Mouse (Mus musculus): ENCODE measurements at regions not wholly inside any gene's neighbourhood (a gene's known extent, or its start where the extent isn't known, plus 50 kb on each side); places are given as distances from the start of the nearest gene placed in this dataset.
A peak's percentile ranks its signal among the peaks of the same experiment; 100 is the strongest.

DNA sequence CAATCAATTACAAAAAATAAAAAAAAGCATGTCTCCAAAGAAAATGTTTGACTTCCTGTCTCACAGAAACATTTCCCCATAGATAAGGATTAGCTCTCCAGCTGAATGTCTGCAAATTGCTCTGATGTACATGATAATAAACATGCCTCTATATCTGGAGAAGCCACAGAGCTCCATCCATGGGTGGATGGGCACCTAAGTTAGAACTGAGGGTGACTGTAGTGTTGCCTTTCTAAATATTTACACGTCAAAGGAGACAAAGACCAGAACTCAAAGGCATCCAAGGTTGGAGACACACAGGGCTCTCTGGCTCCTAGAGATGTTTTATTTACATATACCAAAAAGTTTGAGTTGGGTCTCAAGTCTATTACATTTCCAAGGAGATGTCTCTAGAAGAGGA is 427.1 kb upstream of the Map3k7 start:
- DNase-seq = no peak

DNA sequence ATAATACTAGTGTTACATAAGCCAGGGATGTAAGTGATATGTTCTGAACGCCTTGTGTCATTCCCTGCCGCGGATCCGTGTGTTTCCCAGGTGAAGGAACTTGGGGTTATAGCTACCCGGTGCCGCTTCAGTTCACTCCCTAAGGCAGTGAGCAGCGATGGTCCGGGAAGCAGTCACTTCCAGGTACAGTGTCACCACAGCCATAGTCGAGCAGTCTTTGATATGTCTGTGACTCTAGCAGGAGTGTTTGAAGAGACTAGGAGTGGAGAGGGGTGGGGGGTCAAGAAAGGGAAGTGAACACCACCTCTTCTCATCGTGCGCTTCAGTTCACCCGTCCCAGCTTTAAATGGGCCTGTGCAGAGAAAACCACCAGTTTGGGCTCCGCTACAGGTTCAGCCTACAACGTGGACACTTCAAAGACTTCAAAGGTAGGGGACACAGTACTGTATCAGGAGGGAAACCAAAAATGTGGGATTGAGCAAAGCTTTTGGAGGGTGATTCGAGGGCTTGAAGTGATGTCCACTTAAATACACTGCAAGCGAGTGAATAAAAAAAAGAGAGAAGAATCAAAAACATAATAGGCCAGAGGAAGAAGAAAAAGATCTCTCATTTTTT is 410.0 kb upstream of the Map3k7 start:
- no peak for DNase-seq

DNA sequence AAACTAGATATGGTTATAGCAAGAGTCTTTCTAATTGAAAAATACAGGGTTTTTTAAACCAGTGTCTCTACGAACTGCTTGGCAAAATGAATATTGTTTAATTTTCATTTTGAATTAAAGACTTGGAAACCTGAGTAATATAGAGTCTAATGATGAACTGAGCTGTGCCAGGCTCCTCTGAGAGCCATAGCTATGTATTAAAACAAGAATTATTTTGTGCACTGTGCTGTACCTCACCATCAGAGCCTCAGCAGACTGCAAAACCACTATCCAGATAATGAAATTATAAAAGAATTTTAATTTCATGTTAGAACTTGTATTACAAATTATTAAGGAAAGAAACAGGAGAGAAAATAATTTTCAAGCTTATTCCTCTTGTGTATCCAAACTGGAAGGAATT is 408.8 kb upstream of the Map3k7 start:
- no peak for DNase-seq

DNA sequence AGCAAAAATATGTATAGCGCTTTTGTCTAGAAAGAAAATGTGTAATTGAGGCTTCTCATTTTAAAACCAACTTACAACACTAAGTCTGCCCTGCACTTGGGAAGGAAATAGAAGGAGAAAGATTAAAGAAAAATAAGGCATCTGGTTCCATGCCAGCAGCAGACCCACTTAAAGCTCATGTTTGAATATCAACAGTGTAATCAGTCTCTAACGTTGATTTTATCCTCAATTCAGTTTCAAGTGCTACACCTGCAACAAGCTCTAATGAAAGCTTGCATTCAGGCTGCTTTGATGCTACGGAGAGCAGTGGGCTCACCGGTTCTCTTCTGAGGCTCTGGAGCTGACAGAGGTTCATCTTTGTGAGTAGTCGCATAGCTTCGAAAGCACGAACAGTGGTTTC is 406.6 kb upstream of the Map3k7 start:
- DNase-seq = no peak

DNA sequence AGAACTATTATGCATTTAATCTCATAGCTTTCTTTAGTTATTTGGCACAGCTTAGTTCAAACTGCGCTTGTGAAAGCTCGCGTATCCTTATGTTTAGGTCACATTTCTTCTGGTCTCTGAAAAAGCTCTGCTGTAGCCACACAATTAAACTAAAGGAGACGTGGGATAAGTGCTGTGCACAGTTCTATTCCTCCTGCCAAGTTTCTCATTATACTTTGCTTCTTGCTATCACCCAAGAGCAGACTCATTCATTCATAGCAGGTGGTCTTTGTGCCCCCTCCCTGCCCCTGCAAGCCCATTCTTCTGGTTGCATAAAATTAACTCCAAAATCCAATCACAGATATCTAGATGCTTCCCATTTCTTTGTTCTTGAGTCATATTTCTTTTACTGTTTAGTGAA is 403.6 kb upstream of the Map3k7 start:
- DNase-seq = no peak

DNA sequence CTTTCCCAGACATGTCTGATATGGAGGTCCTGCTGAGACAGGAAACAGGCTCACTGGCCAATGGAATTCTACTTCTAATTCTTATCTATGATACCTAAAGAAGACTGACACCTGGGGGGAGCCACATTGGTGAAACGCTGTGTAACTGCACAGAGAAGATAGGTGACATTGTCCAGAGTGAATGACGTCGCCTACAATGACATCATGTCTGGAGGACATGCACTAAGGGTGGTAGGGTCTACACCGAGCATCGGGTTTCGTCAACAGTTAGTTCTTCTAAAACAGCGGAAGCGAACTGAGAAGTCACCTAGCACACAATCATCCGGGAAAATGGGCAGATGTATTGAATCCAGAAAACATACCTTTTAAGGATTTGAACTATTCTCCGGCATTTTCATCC is 402.7 kb upstream of the Map3k7 start:
- DNase-seq = no peak

DNA sequence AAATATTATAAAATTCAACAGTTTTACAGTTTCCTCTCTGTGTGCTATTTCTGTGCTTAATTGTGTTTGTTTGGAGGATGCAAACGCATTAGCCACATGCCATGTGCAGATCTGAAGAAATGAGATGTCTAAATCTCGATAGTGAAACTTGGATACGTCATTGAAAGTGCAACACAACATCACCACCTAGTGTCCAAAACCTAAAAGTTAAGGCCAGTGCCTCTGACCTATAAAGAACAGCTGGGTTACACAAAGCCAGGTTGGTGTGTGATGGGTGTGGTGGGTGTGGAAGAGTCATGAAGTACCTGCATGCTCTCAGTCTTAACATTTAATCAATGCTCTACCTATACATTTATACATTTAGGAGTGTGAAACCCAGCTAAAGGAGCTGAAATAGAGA is 402.1 kb upstream of the Map3k7 start:
- DNase-seq = no peak

DNA sequence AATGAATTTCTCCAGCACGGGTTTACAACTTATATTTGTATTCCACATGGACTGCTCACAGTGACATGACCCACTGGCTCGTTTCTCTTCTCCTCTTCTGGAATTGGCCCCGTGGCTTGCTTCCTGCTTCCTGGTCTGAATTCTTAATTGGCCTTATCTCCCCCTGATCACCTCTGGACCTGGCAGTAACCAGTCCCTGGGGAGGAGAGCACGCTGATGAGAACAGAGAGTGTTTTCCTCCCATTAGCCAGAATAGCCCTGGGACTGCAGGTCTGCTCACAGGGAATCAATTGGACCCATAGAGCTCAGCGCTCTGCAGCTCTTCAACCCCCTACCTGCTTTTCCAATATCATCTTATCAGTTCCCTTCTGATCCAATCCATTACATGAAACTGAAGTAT is 397.7 kb upstream of the Map3k7 start:
- DNase-seq = no peak

DNA sequence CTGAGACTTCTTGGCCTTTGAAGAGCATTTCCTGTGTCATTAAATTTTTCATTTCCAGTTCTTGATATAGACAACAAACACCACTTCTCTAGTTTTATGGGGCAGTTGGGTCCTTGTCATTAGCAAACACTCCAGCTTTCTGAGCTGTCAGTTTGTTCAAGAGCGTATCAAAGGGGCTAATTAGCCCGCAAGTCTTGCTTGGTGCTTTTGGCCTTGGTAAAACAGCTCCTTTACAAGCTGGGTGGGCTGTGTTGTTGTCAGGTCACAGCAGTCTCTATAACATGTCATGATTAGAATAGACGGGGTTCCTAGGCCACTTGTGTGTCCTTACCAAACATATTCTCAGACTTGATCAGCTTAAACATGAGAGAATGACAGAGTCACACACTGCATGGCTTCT is 397.1 kb upstream of the Map3k7 start:
- DNase-seq = no peak

DNA sequence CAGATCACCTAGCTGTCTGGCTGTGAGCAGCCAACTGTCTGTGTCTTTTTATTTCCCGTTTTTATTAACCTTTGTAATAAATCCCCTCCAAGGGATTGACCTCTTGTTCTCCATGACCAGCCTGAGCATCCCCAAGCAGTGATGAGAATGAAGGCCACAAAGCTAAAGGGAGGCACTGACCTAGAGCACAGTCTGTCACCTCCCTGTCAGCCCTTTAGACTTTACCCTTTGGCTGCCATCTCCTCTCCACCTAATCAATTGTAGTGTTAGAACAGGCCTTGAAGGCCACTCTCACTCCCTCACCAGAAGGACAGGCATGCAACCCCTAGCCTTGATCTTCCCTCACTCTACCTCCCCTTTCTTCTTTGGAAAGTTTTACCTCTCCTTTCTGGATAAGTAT is 394.2 kb upstream of the Map3k7 start:
- no peak for DNase-seq

DNA sequence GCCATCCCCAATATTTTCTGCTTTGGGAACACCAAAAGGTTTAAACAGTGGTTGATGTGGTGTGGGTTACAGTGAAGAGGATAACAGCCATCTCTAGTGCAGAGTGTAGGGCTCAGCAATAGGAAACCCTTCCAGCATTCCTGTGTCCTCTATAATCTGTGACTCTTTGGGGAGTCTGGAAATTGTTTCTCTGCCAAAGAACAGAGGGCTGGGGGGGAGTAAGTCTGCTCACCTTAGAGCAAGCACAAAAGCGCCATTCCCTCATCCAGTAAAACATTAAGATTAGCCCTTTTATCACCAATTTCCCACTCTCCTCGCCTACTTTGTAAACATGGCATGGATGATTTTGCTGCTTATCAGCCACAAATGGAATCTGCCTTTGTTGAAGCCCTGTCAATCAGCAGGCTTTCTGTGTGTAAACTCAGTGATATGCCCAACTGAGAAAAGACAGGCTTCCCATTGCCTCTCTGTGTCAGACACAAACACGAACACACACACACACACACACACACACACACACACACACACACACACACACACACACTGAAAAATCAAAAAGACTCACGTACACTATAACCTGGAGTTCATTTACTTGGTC is 386.8 kb upstream of the Map3k7 start:
- DNase-seq = no peak

DNA sequence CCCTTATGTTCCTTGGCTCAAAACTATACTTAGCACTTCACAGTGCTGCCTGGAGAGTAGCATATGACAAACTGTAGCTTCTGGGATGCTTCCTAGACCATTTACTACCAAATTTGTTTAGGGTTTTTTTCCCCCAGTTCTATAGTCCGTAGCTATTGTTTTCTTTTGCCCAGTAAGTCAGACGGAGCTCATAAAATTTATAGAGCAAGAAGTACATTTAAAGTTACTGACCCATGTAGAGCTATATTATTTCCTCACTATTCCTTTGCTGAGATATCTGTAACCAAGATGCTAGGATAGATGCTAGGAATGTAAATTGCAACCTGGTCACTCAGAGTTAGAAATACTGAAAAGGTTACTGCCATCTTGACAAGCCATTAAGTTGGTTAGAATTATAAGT is 380.4 kb upstream of the Map3k7 start:
- no peak for DNase-seq

DNA sequence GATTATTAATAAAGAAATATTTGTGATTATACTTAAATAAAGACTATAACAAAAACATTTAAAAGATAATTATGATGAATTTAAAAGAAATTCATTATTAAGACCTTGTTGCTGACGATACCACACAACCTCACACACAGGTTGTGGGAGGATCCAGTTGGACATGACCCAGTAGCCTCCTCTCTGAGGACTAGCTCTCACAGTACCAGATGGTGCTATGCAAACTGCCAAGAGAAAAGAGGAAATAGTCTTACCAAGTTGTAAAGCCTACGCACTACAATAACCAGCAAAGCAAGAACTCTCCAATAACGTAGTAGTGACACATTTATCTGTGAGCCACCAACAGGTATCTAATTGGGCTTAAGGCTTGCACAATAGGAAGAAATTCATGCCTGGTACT is 379.7 kb upstream of the Map3k7 start:
- DNase-seq = no peak

DNA sequence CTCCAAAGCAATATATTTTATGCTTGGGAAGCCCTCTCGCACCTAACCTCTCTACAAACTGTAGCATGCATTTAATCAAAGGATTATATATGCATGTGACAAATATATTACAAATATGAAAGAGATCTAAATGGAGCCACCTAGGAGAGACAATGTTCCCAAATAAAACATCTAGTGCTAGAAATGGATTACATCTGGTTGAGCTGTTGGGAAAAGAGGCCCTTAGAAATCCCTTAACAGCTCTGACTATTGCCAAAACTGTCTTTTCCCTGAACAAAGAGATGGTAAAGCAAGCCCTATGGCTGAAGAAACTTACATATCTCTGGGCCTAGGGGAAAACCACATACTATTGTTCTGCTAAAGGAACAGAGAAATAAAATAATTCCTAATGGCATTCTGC is 369.8 kb upstream of the Map3k7 start:
- no peak for DNase-seq

DNA sequence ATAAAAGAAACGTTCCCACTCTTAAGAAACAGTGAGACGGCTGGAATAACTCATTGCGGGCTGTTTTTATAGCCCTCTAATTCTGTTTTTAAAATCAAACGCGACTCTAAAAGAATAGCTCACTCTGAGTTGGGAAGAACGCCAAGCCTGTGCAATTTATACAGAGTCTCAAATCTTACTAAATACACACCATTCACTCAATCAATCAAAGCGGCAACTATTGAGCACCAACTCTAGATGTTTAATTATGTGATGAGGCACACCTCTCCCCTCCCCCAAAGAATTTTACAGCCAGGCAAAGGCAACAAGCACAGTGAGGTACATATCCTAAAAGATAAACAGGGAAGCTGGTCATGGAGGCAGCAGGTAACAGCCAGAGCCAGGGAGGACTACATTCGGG is 362.4 kb upstream of the Map3k7 start:
- DNase-seq = no peak

DNA sequence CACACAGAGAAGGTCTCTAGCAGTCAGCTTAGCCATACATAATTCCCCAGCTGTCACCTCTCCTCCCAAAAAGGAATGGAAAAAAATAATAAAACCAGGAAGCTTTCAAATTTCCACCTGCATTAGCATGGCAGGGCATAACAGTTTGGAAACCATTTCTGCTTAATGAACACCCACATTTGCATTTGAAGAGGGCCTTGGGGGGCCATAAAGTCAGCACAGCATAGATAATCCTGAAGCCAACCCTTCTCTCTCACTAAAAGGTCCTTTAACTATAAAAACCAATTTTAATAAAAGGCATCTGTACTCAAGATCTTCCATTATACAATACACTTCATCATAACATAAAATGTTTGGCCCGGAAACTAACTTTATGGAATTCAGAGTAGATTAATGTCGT is 360.1 kb upstream of the Map3k7 start:
- DNase-seq = no peak

DNA sequence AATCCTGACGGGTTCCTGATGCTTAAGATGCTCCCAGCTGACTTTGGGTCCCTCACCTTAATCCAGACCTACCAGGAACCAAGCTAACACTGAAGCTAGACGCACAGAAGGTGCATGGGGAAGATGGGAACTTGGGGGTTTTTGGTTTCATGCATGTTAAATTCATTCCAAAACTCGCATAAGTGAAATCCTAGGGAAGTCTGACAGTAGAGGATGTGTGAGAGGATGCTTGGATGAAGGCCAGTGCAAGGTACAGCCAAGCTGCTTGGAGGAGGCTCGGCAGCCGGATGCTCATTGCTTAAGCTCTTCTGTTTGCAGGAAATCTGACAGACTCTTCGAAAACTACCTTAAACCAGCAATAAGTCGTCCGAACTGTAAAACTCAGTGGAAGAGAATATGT is 355.1 kb upstream of the Map3k7 start:
- peak; percentile 41 for DNase-seq

DNA sequence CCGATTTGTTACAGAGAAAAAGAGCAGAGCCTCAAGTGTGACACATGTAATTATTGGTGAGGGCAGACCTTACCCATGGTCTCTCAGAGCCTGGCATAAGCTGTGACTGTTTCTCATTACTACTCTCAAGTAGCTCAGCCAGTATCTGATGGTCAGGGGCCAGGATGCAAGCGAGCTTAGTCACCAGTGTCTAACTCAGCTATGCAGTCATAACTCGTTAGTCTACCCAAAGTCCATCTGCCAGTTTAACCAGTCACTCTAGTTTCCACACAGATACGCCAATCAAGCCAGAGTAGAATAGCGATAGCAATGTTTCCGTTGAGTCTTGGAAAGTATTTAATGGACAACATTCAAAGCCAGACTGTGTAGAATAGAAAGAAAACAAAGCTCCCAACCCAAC is 354.3 kb upstream of the Map3k7 start:
- DNase-seq = no peak

DNA sequence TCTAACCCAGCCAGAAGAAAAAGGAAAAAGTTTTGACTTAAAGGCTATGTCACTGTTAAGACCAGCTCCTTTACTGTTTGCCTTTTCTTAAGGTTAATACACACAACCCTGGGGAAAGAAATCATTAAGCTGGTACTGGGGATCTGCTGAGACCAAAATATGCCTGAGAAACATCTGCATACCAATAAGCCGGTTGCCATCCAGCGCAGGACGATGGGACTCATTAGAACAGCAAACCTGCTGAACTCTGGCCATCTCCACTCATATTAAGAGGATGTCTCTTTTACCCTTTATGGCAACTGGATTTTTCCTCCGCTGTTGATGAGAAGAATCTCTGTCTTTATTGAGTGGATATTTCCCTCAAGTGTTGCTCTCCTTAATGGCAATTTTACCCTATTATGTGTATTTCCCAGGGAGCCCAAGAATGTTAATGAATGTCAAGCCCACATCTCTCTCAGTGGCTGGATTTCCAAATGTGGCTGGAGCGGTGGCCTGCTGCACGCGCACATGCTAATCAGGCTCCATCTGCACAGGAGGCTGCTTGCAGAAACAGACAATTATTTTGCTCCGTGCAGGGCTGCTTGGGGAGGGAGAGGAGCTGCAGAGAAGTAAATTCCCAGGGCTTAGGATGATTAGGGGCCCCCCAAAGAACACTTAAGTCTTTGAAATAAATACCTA is 351.6 kb upstream of the Map3k7 start:
- no peak for DNase-seq

DNA sequence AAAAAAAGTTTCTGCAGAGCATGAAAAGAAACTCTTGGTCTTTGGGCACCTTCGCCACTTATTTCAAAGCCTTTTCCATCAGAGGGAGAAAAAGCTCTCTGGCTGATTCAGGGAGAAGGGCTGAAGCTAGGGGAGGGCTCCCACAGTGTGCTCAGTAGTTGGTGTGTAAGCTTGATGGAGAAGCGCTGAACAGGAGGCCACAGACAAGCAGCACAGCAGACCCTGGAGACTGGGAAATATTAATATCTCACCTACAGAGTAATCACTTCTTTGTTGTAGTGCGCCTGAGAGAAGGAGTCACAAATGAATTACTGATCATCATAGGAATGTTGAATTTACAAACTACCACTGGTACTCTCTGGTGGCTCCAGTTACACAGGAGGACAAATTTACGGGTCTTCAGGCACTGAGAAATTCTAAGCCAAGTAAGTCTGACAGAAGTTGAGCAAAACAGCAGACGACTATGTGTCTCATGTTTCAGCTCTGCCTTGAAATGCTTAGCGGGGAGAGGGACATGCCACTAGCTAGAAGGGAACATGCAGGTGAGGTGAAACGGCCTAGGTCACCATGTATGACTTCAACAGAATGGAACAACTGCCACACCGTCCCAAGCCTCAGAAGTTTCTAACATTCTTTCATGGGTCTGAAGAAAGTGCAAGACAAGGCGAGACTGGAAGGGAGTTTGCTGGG is 350.9 kb upstream of the Map3k7 start:
- DNase-seq = no peak

DNA sequence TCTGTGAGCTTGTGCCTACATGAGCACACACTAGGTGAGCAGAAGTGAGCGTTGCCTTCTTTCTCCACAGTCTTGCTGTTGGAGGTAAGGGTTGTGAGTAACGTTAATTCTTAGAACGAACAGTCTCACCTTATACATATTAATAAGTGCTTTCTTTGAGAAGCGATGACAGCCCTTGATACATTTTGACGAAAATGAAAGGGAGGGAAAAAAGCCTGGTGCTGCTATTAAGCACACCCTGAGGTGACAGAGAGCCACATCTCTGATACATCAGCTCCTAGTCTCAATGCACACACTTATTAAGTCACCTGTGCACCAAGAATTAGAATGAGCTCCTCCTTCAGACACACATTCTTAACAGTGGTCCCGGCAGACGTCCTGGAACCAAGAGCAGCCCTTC is 346.3 kb upstream of the Map3k7 start:
- no peak for DNase-seq

DNA sequence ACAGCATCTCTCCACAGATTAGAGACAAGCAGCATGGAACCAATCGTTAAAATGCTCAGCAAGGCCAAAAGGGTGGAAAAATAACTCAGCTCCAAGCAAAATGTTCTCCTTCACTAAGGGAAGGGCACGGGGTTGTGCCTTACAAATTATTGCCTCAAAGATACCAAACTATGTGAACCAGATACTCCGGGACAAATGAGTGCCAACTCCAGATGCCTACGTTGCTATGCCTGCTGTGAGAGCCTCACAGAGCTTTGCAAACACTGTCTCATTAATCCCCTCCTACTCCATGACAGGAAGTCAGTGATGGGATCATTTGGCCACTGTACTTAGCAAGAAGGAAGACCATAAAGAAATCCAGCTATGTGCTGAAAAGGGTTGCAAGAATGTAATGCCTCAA is 345.9 kb upstream of the Map3k7 start:
- no peak for DNase-seq

DNA sequence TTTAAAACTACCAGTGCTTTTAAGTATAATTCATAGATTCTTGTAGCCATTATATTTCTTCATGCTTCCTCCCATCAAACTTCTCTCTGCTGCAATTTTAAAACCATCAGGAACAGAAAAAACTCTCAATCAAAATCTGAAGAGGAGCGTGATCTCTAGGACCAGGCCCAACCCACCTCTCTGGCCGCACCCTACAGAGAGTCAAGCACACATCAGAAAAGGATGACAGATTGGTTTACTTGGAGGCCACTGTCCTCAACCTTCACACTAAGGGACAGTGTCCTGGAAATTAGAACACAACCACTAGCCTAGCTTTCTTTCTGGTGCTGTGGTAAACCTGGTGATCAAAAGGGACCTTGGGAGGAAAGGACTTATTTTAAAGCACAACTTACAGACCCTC is 342.7 kb upstream of the Map3k7 start:
- no peak for DNase-seq

DNA sequence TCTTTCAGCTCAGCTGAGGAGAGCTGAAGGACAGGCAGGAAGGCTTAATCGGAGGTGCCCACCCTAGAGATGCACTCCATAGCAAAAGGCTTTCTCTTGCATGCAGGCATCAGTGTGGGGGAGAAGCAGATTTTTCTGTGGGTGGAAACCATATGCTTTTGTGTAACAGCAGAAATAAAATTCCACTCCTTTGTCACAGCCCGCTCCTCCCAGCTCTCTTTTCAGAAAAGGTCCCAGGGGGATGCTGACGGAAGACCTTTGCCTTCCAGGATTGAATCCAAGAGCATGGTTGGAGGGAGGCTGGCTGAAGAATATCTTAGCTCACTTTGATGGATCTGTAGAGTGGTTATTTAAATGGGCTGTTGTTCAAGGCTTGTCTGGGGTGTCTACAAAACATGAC is 336.8 kb upstream of the Map3k7 start:
- DNase-seq = no peak
